Mouse (Mus musculus) adrenal gland, adult 18-20 months (tissue): Measurements from ENCODE around the gene Ift122. TPM values are rescaled to one million over a fixed set of nuclear protein-coding genes. Genes with fewer than 3 reads are reported as not detected.

Experiments
- total RNA-seq, 2 experiments: library from RNA; stranded (reverse); gene quantifications; 1 replicate in 1 of 2; 2 replicates in 1 of 2; pipeline ENCODE4 v1.2.3; 2021

Ift122 gene
- total RNA-seq, 2 experiments from 2014 or later, result 14.7 to 15.1 TPM

Other genes starting within 250 kb of the Ift122 start
- gene Raf1, start 176.8 kb upstream of the Ift122 start, total RNA-seq, result 100 to 1,000 TPM in 1 of 2 experiments, 10 to 100 TPM in 1; 89.9 to 101 TPM
- gene Tmem40, start 91.1 kb upstream of the Ift122 start, total RNA-seq, result under 1 TPM; 0.43 to 0.45 TPM
- 1 to 10 TPM; 5.8 to 9.5 TPM for gene Cand2, start 78.9 kb upstream of the Ift122 start, total RNA-seq
- 1,000 to 10,000 TPM; 1,000 to 1,116 TPM for gene Rpl32, start 44.7 kb upstream of the Ift122 start, total RNA-seq
- gene Efcab12, start 15.1 kb upstream of the Ift122 start, total RNA-seq, result under 1 TPM; 0.58 to 0.80 TPM
- gene Mbd4, start 99 bp upstream of the Ift122 start, total RNA-seq, result 1 to 10 TPM; 1.6 to 2.0 TPM
- gene Rho, start 78.3 kb downstream of the Ift122 start, total RNA-seq, result under 1 TPM; 0.26 to 0.40 TPM
- not detected for gene H1foo, start 91.5 kb downstream of the Ift122 start, total RNA-seq
- 100 to 1,000 TPM; 116 to 135 TPM for gene Plxnd1, start 141.5 kb downstream of the Ift122 start, total RNA-seq